Mouse (Mus musculus): ENCODE measurements around the gene Mc1r.

Gene Mc1r

DNA sequence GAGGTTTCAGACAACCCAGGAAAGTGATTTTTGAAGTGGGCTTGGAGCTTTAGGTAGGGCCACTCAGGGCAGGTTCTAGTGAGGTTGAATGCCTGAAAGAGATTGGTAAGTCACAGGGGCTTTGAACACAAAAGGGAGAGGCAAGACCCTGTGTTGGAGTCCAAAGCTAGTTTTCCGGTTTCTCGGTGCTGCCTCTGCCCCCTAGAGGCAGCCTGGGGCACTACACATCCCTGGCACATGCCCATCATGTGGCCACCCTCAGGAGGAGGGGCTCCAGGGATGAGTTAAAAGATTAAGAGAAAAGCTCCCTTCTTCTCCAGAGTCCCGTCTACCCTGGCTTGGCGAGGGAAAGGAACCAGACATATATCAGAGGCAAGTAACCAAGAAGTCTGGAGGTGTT lies at the start of gene Mc1r:
Gene Mc1r, plus strand, starts transcription at position 322 of the 400 bp plus-strand sequence.
- peak; percentile 62 for DNase-seq (ENCODE audit: low read depth)

DNA sequence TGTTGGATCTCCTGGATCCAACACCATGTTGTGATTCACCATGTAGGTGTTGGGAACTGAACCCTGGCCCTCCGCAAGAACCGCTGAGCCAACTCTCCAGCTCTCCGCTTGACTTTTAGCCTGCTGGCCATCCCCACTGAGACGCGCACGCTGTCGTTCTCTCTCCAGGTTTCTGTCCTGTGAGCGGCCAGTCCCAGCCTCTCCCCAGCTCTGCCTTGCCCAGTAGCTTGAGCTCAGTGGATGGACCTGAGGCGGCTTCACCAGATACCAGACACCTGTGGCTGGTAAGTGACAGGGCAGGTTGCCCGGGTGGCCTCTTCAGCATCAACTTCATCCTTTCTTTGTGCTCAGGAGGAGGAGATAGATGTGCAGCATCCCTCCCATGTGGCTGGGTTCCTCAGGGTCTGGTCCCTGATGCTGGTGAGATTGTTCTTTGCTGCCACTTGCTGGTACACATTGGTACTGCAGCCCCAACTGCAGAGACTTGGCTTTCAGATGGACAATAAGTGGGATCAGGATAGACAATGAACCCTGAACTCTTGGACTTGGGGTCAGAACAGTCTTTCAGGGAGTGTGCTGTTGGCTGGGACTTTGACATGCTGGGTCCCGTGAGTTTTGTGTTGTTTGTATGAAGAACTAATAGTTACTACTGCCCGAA lies 45.7 kb upstream of the Mc1r start:
- peak; percentile 71 for DNase-seq (ENCODE audit: low read depth)

DNA sequence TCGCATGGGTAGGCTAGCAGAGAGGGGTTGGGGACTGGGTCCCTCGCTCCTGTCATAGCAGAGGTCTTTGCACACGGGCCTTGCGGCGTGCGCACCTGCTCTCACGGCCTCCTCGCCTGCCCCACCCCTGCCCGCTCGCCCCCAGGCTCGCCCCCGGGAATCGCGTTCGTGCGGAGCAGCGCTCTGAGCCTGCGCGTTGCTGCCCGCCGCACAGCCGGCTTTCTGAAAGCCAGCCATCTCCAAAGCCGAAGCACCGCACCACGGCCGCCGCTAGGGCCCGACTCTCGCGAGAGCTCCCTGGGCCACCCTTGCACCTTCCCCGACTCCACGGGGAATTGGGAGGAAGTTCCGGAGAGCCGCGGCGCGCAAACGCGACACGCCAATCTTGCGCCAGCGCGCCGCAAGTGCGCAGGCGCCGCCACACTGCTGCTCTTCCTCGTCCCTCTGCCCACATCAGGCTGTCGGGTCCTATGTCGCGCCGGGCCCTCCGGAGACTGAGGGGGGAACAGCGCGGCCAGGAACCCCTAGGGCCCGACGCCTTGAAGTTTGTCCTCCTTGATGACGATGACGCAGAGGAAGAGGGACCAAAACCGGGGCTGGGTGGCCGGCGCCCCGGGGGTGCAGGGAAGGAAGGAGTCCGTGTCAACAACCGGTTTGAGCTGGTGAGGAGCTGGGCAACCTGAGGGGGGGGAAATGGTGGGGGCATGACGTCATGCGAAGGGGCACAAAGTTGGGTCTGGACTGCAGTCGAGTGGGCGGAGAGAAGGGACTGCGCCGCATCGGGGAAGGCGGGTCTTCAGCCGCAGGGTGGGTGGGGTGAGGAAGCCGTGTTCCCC lies 33.3 kb upstream of the Mc1r start, which contains the start of gene Tcf25:
Gene Tcf25, plus strand, starts transcription at position 351 of the 836 bp plus-strand sequence.
- DNase-seq (ENCODE audit: low read depth) = peak; percentile 87

DNA sequence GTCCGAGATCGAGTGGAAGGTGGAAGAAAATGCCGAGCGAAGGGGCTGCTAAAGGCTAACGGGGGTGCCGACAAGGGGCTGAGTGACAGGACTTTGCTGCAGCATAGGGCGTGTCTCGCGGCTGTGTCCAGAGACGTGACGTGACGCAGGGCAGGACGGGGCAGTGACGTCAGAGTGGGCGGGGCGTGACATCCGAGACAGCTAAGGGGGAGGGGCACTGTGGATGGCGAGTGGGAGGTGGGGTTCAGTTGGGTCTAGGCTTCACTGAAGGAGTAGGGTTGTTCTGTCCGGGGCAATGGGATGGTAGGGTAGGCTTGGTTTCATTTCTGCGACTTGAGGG lies 32.7 kb upstream of the Mc1r start:
- peak; percentile 87 for DNase-seq (ENCODE audit: low read depth)

DNA sequence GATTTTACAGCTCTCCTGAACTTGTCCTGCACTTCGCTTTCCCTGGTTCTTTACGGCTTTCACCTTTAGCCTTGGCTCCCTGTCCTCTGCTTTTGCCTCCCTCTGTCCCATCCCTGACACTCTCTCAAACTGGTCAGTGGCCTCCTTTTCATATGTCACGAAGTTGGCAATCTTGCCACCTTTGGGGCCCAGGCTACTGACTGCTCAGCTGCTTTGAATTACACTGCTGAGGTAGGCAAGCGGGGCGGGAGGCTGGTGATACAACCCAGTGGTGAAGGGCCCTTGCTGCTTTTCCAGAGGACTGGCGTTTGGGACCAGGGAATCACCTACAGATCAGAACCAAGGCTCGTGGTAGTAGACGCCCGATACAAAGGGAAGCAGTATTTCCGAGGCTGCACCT lies 31.2 kb upstream of the Mc1r start:
- DNase-seq (ENCODE audit: low read depth) = no peak

DNA sequence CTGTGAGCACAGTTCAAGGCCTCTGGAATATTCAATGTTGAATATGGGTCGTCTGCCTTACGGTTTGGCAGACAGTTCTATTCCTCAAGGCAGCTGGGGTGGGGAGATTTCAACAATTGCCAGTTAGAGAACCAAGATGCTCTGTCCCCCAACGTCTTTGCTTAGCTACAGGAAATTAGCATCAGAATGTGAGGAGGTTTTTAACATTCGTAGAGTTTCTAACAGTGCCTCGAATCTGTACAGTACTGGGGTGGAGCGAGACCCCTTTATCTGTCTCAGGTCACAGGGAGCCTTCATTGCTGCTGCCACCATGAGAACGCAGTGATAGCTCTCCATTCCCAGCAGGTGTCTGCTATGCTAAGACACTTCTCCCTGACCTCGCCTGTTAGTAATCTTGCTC lies 30.8 kb upstream of the Mc1r start:
- DNase-seq (ENCODE audit: low read depth) = no peak

DNA sequence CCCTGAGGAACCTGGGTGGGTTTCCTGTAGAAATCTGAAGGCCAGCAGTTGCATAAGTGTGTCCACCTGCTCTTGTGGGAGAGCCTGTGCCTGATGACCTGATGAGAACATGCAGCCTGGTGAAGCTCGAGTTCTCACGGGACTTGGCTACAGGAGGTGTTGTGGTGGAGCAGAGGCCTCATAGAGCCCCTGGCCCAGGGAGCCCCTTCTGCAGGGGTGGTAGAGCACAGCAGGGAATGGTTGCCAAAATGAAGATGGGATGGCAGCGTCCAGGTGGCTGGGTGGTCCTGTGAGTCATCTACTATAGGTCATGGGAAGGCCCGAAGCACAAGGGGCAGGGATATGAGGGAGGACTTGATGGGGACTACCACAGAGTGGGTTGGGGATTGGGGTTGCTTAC lies 25.2 kb upstream of the Mc1r start:
- DNase-seq (ENCODE audit: low read depth) = no peak

DNA sequence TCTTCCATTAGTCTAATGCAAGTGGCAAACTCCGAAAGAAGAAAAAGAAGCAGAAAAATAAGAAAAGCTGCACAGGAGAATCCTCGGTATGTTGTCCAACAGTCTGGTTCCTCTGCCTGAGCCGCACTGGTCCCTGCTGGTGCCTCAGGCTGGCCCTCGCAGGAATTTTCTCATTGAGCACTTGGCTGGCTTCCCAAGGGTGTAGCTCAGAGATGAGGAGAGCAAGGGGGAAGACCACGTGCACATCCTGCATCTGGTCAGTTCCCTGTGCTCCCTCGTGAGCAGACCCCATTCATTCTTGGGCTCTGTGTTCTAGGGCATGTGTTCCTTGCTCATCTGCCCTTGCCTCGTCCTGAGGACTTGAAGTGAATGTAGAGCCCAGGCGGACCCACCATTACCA lies 24.4 kb upstream of the Mc1r start:
- no peak for DNase-seq (ENCODE audit: low read depth)

DNA sequence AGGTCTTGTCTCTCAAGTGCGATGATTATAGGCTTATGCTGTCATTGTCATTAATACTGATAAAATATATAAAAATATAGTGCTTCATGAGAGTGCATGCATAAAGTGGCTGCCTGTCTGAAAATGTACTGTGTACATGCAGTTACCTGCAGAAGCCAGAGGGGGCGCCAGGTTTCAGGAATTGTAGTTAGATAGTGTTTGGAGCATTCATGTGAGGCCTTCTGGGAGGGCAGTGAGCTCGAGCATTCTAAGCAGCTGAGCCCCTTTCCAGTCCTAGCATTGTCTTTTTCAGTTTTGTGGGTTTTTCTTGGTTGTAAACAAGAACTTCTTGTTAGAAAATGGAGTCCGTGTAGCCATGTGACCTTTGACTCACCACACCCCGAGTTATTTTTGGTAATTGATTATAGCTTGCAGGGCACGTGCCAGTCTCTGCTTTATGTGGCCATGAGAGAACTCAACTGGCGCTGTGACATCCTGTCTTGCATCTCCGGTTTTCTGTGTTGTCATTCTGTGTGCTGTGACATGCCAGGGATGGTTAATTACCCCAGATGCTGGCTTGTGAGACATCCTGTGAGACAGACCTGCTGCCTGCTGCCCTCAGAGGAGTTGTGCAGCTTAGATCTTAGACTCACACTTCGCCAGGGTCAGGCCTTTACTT lies 21.9 kb upstream of the Mc1r start:
- DNase-seq (ENCODE audit: low read depth) = peak; percentile 38

DNA sequence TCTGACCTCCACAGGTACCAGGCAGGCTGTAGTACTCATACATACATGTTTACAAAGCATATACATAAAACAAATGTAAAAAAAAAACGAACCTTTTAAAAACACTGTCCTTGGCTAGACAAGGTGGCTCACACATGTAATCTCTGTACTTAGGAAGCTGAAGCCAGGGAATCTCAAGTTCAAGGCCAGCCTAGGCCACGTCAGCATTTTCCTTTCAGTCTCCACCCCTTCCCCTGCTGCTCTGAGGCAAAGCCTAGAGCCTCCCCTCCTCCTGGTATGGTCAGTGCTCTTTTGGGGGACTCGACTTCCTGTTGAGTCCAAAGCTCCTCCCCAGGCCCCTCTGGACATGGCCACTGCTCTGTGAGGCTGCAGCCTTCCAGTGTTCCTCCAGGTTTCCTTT lies 19.9 kb upstream of the Mc1r start:
- no peak for DNase-seq (ENCODE audit: low read depth)

DNA sequence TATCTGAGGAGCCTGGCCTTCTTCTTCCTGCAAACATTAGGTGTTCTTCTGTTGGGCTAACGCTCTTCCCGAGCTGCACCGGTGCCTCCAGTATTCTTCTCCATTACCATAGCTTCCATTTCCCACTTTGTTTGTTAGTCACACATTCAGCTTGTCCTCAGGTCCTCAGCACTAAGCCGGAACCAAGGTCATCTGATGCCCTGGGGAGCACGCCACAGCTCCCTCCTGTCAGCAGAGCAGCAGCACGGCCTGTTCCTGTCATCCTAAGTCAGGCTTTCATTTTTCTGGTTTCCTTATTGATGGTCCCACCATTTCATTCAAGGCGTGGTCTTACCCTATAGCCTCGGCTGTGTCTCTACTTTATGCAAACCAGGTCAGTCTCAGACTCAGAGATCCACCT lies 19.1 kb upstream of the Mc1r start:
- no peak for DNase-seq (ENCODE audit: low read depth)

DNA sequence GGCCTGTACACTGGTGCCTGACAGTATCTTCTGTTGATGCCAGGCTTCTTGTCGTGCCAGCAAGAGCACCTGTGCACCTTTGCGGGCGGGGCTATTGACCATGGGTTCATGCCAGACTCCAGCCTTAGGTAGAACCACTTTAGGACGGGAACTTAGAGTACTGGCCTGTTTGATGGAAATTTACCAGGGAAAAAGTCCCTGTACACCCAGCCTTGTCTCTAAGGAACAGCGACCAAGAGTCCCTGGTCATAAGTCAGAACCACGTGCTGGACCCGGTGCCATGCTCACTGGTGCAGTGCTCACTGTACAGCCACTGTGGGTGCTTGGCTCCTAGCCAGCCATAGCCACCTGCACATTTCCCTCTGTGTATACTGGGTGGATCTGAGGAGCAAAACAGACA lies 17.9 kb upstream of the Mc1r start:
- no peak for DNase-seq (ENCODE audit: low read depth)

DNA sequence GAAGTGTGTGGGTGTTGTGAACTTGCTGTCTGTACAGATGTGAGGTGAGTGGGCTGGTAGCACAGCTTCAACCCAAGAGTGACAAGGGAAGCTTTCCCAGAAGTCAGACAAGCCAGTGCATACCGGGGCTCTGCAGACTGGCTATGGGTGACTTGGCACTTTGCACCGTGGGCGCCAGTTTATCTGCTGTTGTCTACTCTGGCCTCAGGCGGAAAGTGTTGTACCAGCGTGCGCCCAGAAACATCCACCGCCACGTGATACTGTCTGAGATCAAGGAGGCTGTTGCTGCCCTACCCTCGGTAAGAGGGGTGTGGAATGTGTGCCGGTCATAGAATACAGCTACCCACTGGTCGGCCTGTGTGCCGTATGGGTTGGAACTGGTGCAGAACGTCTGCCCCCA lies 8.6 kb upstream of the Mc1r start:
- DNase-seq (ENCODE audit: low read depth) = no peak

DNA sequence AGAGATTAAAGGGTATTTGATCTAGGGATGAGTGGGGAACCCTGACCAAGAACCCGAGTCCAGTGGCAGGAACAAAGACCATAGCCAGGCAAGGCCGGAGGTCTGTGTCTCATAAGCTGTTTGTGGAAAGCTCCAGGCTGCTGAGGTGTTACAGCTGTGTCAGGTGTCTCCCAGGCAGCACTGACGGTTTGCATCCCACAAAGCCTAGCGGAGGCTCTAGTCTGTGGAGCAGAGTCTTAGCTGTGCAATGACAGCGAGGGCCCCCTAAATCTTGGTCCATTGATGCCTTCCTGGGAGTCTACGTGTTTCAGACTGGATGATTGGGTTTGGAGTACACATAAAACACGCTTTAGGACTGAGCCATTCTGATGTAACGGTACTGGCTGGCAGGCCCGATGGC lies 5.0 kb upstream of the Mc1r start:
- DNase-seq (ENCODE audit: low read depth) = no peak

DNA sequence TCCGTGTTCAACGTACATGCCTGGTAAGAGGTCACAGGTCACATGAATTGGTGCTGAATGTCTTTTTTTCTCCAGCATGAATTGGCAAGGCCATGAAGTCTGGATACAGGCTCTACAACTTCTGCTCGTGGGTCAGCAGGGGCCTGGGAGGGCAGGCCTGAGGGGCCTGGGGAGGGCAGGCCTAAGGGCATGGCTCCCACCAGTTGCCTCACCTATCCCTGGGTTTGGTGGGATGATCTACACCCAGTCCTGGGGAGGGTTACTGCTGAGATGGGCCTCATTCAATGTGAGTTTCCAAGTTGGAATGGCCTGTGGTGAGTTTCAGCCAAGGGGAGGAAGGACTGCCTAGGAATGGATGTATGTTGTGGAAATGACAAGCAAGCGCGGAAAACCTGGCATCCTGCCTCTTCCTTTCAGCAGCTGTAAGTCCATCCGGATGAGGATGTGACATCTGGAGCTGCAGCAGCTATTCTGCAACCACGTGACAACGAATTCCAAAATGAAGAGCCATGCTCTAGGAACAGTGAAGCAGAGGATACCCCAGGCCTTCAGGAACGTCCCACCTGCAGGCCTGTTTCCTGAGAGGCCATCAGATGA lies 4.1 kb upstream of the Mc1r start:
- DNase-seq (ENCODE audit: low read depth) = no peak

DNA sequence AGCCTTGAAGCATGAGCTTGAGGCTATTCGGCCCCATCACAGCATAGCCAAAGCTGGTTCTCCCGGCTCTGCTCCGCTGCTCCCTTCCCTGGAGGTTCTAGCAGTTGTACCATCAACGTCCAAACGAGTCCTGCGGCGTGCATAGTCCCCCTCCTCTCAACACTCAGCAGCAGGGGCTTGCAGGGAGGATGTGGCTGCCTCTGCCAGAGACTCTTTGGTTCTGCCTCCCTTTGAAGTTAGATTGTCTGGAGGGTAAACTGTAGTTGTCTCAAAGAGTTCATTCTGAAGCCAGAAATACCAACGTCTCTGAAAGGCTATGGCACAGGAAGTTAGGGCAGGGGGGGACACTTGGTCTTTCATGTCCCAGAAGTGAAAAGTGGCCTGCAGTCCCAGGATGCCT lies 2.4 kb upstream of the Mc1r start:
- no peak for DNase-seq (ENCODE audit: low read depth)

DNA sequence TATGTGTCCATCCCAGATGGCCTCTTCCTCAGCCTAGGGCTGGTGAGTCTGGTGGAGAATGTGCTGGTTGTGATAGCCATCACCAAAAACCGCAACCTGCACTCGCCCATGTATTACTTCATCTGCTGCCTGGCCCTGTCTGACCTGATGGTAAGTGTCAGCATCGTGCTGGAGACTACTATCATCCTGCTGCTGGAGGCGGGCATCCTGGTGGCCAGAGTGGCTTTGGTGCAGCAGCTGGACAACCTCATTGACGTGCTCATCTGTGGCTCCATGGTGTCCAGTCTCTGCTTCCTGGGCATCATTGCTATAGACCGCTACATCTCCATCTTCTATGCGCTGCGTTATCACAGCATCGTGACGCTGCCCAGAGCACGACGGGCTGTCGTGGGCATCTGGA lies 705 bp downstream of the Mc1r start:
- DNase-seq (ENCODE audit: low read depth) = no peak

DNA sequence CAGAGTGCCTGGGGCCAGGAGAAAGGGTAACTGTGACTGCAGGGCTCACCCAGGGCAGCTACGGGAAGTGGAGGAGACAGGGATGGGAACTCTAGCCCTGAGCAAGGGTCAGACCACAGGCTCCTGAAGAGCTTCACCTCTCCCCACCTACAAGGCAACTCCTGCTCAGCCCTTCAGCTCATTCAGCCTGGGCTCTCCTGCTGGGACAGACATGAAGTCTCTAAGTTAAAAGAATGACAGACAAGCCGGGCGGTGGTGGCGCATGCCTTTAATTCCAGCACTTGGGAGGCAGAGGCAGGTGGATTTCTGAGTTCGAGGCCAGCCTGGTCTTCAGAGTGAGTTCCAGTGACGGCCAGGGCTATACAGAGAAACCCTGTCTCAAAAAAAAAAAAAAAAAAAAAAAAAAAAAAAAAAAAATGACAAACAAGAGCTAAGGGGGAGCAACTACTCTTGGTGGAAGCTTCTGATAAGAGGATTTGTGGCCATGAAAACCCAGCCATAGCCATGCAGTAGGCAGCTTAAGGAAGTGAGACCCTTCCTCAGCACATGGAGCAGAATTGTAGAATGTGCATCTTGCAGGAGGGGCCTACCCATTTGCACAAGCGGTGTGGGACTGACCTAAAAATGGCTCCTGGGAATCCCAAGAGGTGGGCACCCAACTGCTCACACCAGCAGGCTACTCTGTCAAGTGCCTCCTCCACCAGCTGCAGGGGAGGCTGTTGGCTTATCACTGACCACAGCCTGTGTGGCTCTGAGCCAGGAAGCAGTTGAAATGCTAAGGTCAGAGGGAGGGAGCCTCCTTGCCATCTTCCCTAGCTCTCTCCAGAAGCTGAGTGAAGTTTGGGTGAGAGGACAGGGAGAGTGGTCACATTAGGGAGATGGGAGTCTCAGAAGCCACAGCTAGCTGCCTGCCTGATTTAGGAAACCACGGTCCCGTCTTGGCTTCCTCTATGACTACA lies 2.0 kb downstream of the Mc1r start:
- DNase-seq (ENCODE audit: low read depth) = no peak

DNA sequence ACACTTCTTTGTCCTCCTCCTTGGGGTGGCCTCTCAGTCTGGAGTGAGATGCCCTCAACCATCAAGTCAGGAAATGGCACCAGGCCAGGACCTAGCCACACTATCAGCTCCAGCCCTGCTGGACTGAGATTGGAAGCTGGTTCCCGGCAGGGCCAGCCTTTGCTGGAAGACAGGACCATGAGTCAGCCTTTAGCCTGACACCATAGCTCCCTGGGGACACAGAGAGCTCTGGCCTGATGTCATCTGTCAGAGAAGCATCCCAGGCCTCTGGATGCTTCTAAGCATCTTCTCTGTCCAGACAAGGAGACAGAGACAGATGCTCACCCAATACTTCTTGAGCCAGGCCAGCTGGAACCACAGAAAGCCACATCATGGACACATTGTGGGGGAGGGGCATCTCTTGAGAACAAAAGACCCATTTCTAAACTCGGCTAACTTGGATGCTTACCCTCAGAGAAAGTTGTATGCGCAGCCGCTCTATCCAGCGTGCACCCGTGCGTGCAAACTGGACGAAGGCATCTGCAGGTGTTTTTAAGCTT lies 3.2 kb downstream of the Mc1r start:
- DNase-seq (ENCODE audit: low read depth) = no peak

DNA sequence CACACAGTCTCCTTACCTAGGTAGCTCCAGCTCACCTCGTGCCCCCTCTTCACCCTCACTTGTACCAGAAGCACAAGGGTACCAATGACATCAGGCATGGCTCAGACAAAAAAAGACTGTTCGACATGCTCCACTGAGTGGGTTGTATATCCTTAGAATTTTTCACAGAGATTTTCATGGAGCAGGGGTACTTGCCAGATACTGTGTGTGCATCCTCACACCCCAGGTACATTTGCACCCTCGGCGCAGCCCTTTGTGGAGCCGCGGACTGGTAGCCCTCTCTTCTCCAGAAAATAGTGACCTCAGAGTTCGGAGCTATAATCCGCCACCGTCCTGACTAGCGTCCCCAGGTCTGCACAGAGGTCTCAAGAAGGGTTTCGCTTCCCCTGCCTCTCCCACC lies 3.9 kb downstream of the Mc1r start:
- no peak for DNase-seq (ENCODE audit: low read depth)

DNA sequence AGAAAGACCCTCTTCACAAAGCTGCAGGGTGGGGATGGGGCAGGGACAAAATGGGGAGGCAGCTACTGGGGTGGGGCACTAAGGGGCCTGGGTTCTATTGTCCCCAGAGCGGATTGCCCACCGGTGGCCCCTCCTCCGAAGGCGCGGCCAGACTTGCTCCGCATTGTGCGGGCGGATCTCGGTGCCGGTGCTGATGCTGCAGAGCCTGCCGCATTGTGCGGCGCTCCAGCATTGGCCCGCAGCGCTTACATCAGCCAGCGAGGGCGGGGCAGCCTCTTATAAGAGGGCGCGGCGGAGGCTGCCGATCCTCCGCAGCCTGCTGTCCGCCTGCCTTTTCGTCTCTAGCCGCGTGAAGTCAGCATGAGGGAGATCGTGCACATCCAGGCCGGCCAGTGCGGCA lies 4.3 kb downstream of the Mc1r start, which contains the start of gene Tubb3:
Gene Tubb3, plus strand, starts transcription at position 179 of the 400 bp plus-strand sequence.
- DNase-seq (ENCODE audit: low read depth) = no peak

Data from c-Kit-positive CD71-positive TER-119-negative erythroid progenitor cells, embryonic 14.5 days (primary cell).